10 mouse cellular contexts compared by ENCODE assay signal in genomic region chr6:97276366-97276765, GRCm38 (mm10). TPM values are rescaled to one million over a fixed set of nuclear protein-coding genes. Genes with fewer than 3 reads are reported as not detected.
DNase-seq lines count a peak whose midpoint lies in the region; ATAC-seq and TF ChIP-seq lines count a peak whose summit lies in the region.
"Had no signal": no experiment of that assay in that cellular context is flagged by ENCODE, and none has a peak within 500 bp of the region (broad histone marks: within the 10 kb centered on the region; RNA-seq: fewer than 3 reads in every experiment).

No protein-coding gene starts in this region.

- TF ChIP-seq CTCF in liver, adult 2 months (IDR thresholded peaks at IDR 0.05; ENCODE audit: low read depth, low read length), result no peak

- H3K4me1 ChIP-seq in liver, adult 2 months (ENCODE audit: control insufficient read depth, insufficient read depth, low read length), result peaks cover 21% of the 10 kb centered on the region
- H3K4me1 ChIP-seq in heart, embryonic 14.5 days (ENCODE audit: control insufficient read depth in 2 of 2, insufficient read depth in 2 of 2, low read length in 2 of 2), result peaks cover 11 to 30% of the 10 kb centered on the region in 2 experiments
- peaks cover 11% of the 10 kb centered on the region for H3K4me1 ChIP-seq in midbrain, embryonic 13.5 days (replicated peaks)

- no peak for TF ChIP-seq POLR2A in liver, adult 2 months (IDR thresholded peaks at IDR 0.05; ENCODE audit: extremely low read depth, insufficient read depth, low read length)

- H3K27ac ChIP-seq in liver, adult 2 months (replicated peaks; ENCODE audit: insufficient read depth, low read depth, low read length), result peak overlapping the region; percentile 96
- no peak overlapping the region for H3K27ac ChIP-seq in heart, embryonic 14.5 days (replicated peaks in 1 of 2; ENCODE audit: control insufficient read depth in 1 of 2, insufficient read depth in 1 of 2, low read depth in 2 of 2, low read length in 2 of 2)
- no peak overlapping the region for H3K27ac ChIP-seq in midbrain, embryonic 13.5 days
- H3K27ac ChIP-seq: heart, embryonic 15.5 days had no signal

- no peaks in the 10 kb centered on the region for H3K9me3 ChIP-seq in heart, embryonic 14.5 days (ENCODE audit: control insufficient read depth, low read length)
- no peaks in the 10 kb centered on the region for H3K9me3 ChIP-seq in midbrain, embryonic 13.5 days
- H3K9me3 ChIP-seq: heart, embryonic 15.5 days had no signal

- peak; percentile 37 for DNase-seq in adrenal gland, postnatal 14 days
- DNase-seq in adrenal gland, postnatal 25 days, result no peak
- peak; percentile 98 for DNase-seq in liver, adult 2 months (ENCODE audit: extremely low read depth, low read depth, low spot score)
- no peak for DNase-seq in liver
- DNase-seq in natural killer cell, adult 2 months (ENCODE audit: low spot score in 2 of 2), result no peak
- no peak for DNase-seq in frontal cortex, postnatal 14 days (ENCODE audit: low spot score in 2 of 2)
- DNase-seq: embryo, embryonic 11 days had no signal

- H3K9ac ChIP-seq in liver, adult 2 months (ENCODE audit: low read depth, low read length), result peak overlapping the region; percentile 32
- no peak overlapping the region for H3K9ac ChIP-seq in heart, embryonic 14.5 days (ENCODE audit: low read length)
- no peak overlapping the region for H3K9ac ChIP-seq in midbrain, embryonic 13.5 days (replicated peaks)
- H3K9ac ChIP-seq: heart, embryonic 15.5 days had no signal

- H3K79me2 ChIP-seq in liver, adult 2 months (ENCODE audit: control insufficient read depth, insufficient read depth, low read length), result no peaks in the 10 kb centered on the region

- no peak for ATAC-seq in heart, embryonic 14.5 days (ENCODE audit: insufficient number of reproducible peaks, insufficient read depth, low FRiP score, low read depth)
- peak; percentile 55 for ATAC-seq in midbrain, embryonic 13.5 days

- 0 out of 2 replicates have a peak overlapping the region, but pooled peaks have one; percentile 16 for H3K4me2 ChIP-seq in heart, embryonic 14.5 days (ENCODE audit: low read length)
- no peak overlapping the region; the same call in 1 of the 2 replicates for H3K4me2 ChIP-seq in midbrain, embryonic 13.5 days (replicated peaks)
- H3K4me2 ChIP-seq: heart, embryonic 15.5 days had no signal

- H3K36me3 ChIP-seq in liver, adult 2 months (ENCODE audit: control insufficient read depth, insufficient read depth, low read length), result no peaks in the 10 kb centered on the region
- no peaks in the 10 kb centered on the region for H3K36me3 ChIP-seq in heart, embryonic 14.5 days (ENCODE audit: control insufficient read depth, insufficient read depth, low read length)
- H3K36me3 ChIP-seq in midbrain, embryonic 13.5 days, result no peaks in the 10 kb centered on the region
- H3K36me3 ChIP-seq: heart, embryonic 15.5 days had no signal

- no peak overlapping the region; the same call in 1 of the 2 replicates for H3K4me3 ChIP-seq in liver, adult 2 months (ENCODE audit: insufficient read depth, low read depth, low read length)
- H3K4me3 ChIP-seq in heart, embryonic 14.5 days (ENCODE audit: control insufficient read depth in 1 of 2, insufficient read depth in 1 of 2, low read depth in 1 of 2, low read length in 2 of 2), result no peak overlapping the region
- no peak overlapping the region for H3K4me3 ChIP-seq in midbrain, embryonic 13.5 days (replicated peaks)
- H3K4me3 ChIP-seq: heart, embryonic 15.5 days had no signal

- 22% methylated on average over 4 of the region's 4 CpGs for WGBS in liver, adult 2 months
- WGBS in heart, embryonic 14.5 days, result 27% methylated on average over 4 of the region's 4 CpGs
- WGBS in midbrain, embryonic 13.5 days, result 22% methylated on average over 4 of the region's 4 CpGs

- no peaks in the 10 kb centered on the region for H3K27me3 ChIP-seq in liver, adult 2 months (ENCODE audit: control insufficient read depth, insufficient read depth, low read length)
- H3K27me3 ChIP-seq in heart, embryonic 14.5 days (ENCODE audit: control insufficient read depth, insufficient read depth, low read length), result no peaks in the 10 kb centered on the region
- H3K27me3 ChIP-seq in midbrain, embryonic 13.5 days, result peaks cover 12% of the 10 kb centered on the region; the same call in 1 of the 2 replicates
- H3K27me3 ChIP-seq: heart, embryonic 15.5 days had no signal

RNA-seq across cellular contexts. Expression of gene Lmod3, which starts 23.8 kb away (rescaled TPM):
- not detected in 2 replicates for total RNA-seq in adrenal gland, postnatal 14 days (2021)
- total RNA-seq in adrenal gland, postnatal 25 days (2021), result not detected in 2 replicates
- 0.27 and 0.28 TPM in 2 replicates for total RNA-seq in liver, adult 2 months (2014; rRNA removed)
- 0.04 and 0.07 TPM in 2 replicates for polyA plus RNA-seq in liver, adult 2 months (2012; rRNA removed)
- polyA plus RNA-seq in heart, embryonic 14.5 days (2014; fragmentation: Nextera tagmentation; extraction: Ambion mirVana), result 21.7 and 23.0 TPM in 2 replicates
- 0.07 TPM in 1 of 2 replicates, not detected in the other for polyA plus RNA-seq in midbrain, embryonic 13.5 days (2015; fragmentation: Nextera tagmentation; extraction: Ambion mirVana)

Comparison
In these comparisons a context has a peak if more than half of its experiments do, and no peak if none do; other contexts are left out.
1. DNase-seq: peak in adrenal gland, postnatal 14 days (single experiment) and liver, adult 2 months (single experiment); none in adrenal gland, postnatal 25 days (single experiment), liver (single experiment), natural killer cell, adult 2 months (0 of 2) and frontal cortex, postnatal 14 days (0 of 2).